Mouse (Mus musculus): ENCODE measurements at regions not wholly inside any gene's neighbourhood (a gene's known extent, or its start where the extent isn't known, plus 50 kb on each side); places are given as distances from the start of the nearest gene placed in this dataset.
A peak's percentile ranks its signal among the peaks of the same experiment; 100 is the strongest.

- Histone ChIP-seq H3K4me3 (no peak overlapping the region), H3K27ac (no peak overlapping the region)
- TF ChIP-seq CTCF (IDR thresholded peaks at IDR 0.05), result peak; percentile 34; the same call in 1 of the 2 replicates
- intact Hi-C loops (cut with DNase I), result no loop called here
- no peak for DNase-seq
Measured at GRCm38 (mm10) chrX:109354633-109355032, 158.1 kb downstream of the Gm6377 start.

DNA sequence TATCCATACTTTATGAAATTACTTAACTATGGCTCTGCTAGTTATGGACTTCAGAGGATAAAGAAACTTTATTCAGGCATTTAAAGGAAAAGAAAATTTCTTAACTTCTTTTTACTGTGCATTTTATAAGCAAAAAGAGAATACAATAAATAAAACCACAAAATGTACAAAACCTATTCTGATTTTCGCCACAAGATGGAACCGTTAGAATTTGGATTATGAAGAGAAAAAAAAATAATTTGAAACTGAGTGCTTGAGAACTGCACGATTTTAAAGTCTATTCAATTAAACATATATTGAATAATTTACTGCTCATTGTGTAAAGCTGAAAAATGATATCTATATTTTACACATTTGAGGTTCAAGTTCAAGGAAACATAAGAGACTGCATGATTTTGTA is 196.4 kb downstream of the Gm6377 start:
- intact Hi-C loops (cut with DNase I), result no loop called here
- Histone ChIP-seq H3K4me3 (no peak overlapping the region), H3K27ac (no peak overlapping the region)
- peak; percentile 44 for TF ChIP-seq CTCF (IDR thresholded peaks at IDR 0.05)
- DNase-seq, result no peak

- no peak for DNase-seq
- no peak overlapping the region for H3K4me3 ChIP-seq
- intact Hi-C loops (cut with DNase I), result no loop called here
- TF ChIP-seq CTCF (IDR thresholded peaks at IDR 0.05), result no peak
- H3K27ac ChIP-seq, result peak overlapping the region; percentile 38; the same call in 1 of the 2 replicates
Measured at GRCm38 (mm10) chrX:109442932-109443331, 246.4 kb downstream of the Gm6377 start.

Measured in gastrocnemius, adult 2 months (tissue).